Mouse (Mus musculus): Measurements from ENCODE around the gene Prcc. TPM values are rescaled to one million over a fixed set of nuclear protein-coding genes. Genes with fewer than 3 reads are reported as not detected.

The Prcc gene
- 15.5 and 17.2 TPM in 2 replicates for polyA plus RNA-seq (2014; fragmentation: Nextera tagmentation; extraction: Ambion mirVana)

DNA sequence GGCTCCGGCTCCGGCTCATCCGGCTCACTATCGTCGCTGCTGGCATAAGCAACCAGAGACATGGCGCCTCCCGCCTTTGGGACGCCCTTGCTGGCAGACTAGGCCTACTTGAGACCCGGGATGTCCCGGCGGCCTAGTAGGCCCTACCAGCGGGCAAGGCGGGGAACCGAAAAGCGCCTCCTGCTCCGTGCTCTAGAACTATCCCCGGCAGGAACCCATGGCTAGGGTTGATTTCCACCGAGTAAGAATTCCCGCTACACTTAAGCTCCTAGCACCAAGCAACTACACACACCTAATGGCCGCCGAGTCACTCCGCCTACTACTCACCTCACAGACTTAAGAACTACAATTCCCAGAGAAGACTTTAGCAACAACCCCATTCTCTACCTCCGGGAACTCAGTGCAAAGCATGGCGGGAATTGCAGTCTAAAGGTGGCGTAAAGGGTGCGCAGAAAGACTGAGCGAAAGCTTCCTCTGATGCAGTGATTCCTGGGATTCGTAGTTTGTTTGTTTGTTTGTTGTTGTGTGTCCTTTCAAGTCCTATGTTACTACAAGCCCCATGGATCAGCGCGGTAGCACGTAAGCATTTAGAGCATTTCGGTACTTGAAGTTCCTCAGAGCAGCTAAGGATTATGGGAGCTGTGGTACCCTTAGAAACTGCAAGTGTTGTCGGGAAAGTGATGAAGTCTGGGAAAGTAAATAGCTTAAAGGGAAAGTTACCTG lies at the start of gene Prcc:
TSS of gene Prcc (minus strand) at position 328 of the 723 bp plus-strand sequence.
- Histone ChIP-seq H3K9me3 (ENCODE audit: control insufficient read depth, low read length) (0 out of 2 replicates have a peak, but pooled peaks cover 4% of the 10 kb centered on the region), H3K4me3 (replicated peaks; ENCODE audit: low read length) (peak within 1 kb of the TSS; percentile 85), H3K9ac (peak within 1 kb of the TSS; percentile 90), H3K27me3 (ENCODE audit: control insufficient read depth, insufficient read depth, low read length) (no peaks in the 10 kb centered on the region), H3K4me2 (replicated peaks) (peak within 1 kb of the TSS; percentile 67), H3K27ac (peak within 1 kb of the TSS; percentile 87), H3K4me1 (replicated peaks; ENCODE audit: control insufficient read depth, insufficient read depth, low read length) (peaks cover 21% of the 10 kb centered on the region), H3K36me3 (replicated peaks; ENCODE audit: control insufficient read depth, insufficient read depth) (peaks cover 13% of the 10 kb centered on the region)
- peak; percentile 99 for ATAC-seq (ENCODE audit: low FRiP score)
- WGBS = under 1% methylated on average over 33 of the region's 33 CpGs
- peak; percentile 96 for DNase-seq (ENCODE audit: low spot score)

GRCm38 (mm10) chr3:87935201-87935600 lies 49.8 kb upstream of the Prcc start:
- peaks cover 29% of the 10 kb centered on the region for H3K4me1 ChIP-seq (replicated peaks; ENCODE audit: control insufficient read depth, insufficient read depth, low read length)
- peaks cover 80% of the 10 kb centered on the region for H3K36me3 ChIP-seq (replicated peaks; ENCODE audit: control insufficient read depth, insufficient read depth)
- H3K4me3 ChIP-seq (replicated peaks; ENCODE audit: low read length) = no peak overlapping the region
- no peaks in the 10 kb centered on the region for H3K27me3 ChIP-seq (ENCODE audit: control insufficient read depth, insufficient read depth, low read length)
- DNase-seq (ENCODE audit: low spot score) (no peak), ATAC-seq (ENCODE audit: low FRiP score) (peak; percentile 52; the same call in 1 of the 2 replicates)
- H3K9ac ChIP-seq = no peak overlapping the region
- H3K27ac ChIP-seq = no peak overlapping the region
- no peak overlapping the region for H3K4me2 ChIP-seq (replicated peaks)
- H3K9me3 ChIP-seq (ENCODE audit: control insufficient read depth, low read length) = no peaks in the 10 kb centered on the region
- WGBS = 86% methylated on average over 4 of the region's 4 CpGs

DNA sequence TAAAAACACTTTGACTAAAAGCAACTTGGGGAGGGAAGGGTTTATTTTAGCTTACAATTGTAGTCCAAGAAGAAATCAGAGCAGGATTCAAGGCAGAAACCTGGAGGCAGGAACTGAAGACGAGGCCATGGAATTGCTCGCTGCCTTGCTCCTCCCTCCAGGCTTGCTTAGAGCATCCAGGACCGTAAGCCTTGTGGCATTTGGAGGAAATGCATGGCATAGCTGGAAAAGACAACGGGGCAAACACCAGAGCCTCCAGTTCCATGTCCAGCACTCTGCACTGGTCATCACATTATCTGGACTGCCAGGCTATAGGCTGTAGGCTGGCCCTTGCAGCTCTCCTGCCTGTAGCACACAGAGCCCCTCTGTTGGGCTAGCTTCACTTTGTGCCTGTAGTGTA lies 49.1 kb upstream of the Prcc start:
- H3K27me3 ChIP-seq (ENCODE audit: control insufficient read depth, insufficient read depth, low read length) = no peaks in the 10 kb centered on the region
- DNase-seq (ENCODE audit: low spot score) = no peak
- no peak for ATAC-seq (ENCODE audit: low FRiP score)
- peaks cover 29% of the 10 kb centered on the region for H3K4me1 ChIP-seq (replicated peaks; ENCODE audit: control insufficient read depth, insufficient read depth, low read length)
- H3K9me3 ChIP-seq (ENCODE audit: control insufficient read depth, low read length) = no peaks in the 10 kb centered on the region
- no peak overlapping the region for H3K27ac ChIP-seq
- H3K36me3 ChIP-seq (replicated peaks; ENCODE audit: control insufficient read depth, insufficient read depth) = peaks cover 73% of the 10 kb centered on the region
- 78% methylated on average over 4 of the region's 4 CpGs for WGBS
- no peak overlapping the region; the same call in 1 of the 2 replicates for H3K9ac ChIP-seq
- H3K4me3 ChIP-seq (replicated peaks; ENCODE audit: low read length) = no peak overlapping the region
- no peak overlapping the region for H3K4me2 ChIP-seq (replicated peaks)

DNA sequence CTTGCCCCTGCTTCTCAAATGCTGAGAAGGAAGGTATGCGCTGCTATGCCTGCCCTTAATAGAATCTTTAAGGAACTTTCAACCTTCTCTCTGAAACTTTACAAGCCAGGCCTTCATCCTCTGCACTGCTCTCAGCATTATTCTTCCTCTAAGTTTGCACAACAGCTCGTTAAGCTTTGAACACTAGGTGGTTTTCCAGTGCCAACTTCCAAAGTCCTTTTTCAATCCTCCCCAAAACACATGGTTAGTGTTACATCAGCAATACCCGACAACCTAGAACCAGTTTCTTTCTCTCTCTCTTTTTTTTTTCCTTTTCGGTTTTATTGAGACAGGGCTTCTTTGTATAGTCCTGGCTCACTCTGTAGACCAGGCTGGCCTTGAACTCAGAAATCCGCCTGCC lies 48.6 kb upstream of the Prcc start:
- ATAC-seq (ENCODE audit: low FRiP score) (no peak), DNase-seq (ENCODE audit: low spot score) (no peak)
- no peak overlapping the region for H3K4me3 ChIP-seq (replicated peaks; ENCODE audit: low read length)
- H3K9me3 ChIP-seq (ENCODE audit: control insufficient read depth, low read length) = no peaks in the 10 kb centered on the region
- 89% methylated on average over 5 of the region's 5 CpGs for WGBS
- peaks cover 34% of the 10 kb centered on the region for H3K4me1 ChIP-seq (replicated peaks; ENCODE audit: control insufficient read depth, insufficient read depth, low read length)
- H3K9ac ChIP-seq = no peak overlapping the region; the same call in 1 of the 2 replicates
- H3K27me3 ChIP-seq (ENCODE audit: control insufficient read depth, insufficient read depth, low read length) = no peaks in the 10 kb centered on the region
- H3K27ac ChIP-seq = no peak overlapping the region
- H3K4me2 ChIP-seq (replicated peaks) = no peak overlapping the region
- peaks cover 68% of the 10 kb centered on the region for H3K36me3 ChIP-seq (replicated peaks; ENCODE audit: control insufficient read depth, insufficient read depth)

DNA sequence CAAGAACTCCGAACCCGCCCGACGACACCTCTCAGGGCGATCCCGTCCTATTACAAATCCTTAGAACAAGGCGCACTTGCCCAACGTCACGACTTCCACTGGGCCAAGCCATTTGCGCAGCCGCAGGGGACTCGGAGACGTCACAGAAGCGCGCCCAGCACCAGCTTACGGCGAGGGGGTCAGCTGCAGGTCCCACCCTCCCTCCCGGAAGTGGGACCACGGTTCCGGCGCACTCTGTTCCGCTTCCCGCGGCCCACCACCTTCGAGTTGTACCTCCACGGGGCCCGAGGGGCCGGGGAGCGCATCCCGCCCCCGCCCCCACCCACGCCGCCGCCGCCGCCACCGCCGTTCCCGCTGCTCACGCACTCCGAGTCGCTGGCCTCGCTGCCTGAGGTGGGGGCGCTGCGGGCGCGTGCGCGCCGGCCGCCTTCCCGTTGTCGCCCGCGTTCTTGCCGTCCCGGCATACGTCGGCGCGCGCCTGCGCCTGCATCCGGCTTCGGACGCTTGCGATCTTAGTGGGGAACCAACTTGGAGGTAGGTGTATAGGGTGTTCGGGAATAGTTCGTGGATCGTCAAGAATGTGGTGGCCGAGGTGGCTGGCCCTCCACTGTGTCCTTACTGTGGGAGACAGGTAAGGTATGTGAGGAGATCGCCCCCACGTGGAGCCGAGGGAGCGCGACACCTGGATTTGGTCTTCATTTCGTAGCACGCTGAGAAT lies 44.8 kb upstream of the Prcc start, which contains the start of the genes Isg20l2 and Rrnad1:
TSS of gene Isg20l2 (plus strand) at position 237 of the 718 bp plus-strand sequence.
TSS of gene Rrnad1 (minus strand) at position 640 of the 718 bp plus-strand sequence.
- Histone ChIP-seq H3K27me3 (ENCODE audit: control insufficient read depth, insufficient read depth, low read length) (no peaks in the 10 kb centered on the region), H3K36me3 (replicated peaks; ENCODE audit: control insufficient read depth, insufficient read depth) (peaks cover 66% of the 10 kb centered on the region), H3K4me1 (replicated peaks; ENCODE audit: control insufficient read depth, insufficient read depth, low read length) (peaks cover 34% of the 10 kb centered on the region), H3K9me3 (ENCODE audit: control insufficient read depth, low read length) (no peaks in the 10 kb centered on the region), H3K27ac (peak within 1 kb of the TSS; percentile 89), H3K4me2 (replicated peaks) (peak within 1 kb of the TSS; percentile 71), H3K4me3 (replicated peaks; ENCODE audit: low read length) (peak within 1 kb of the TSS; percentile 66), H3K9ac (peak within 1 kb of the TSS; percentile 78)
- peak; percentile 99 for DNase-seq (ENCODE audit: low spot score)
- ATAC-seq (ENCODE audit: low FRiP score) = peak; percentile 97
- WGBS = 0% methylated on average over 68 of the region's 78 CpGs

DNA sequence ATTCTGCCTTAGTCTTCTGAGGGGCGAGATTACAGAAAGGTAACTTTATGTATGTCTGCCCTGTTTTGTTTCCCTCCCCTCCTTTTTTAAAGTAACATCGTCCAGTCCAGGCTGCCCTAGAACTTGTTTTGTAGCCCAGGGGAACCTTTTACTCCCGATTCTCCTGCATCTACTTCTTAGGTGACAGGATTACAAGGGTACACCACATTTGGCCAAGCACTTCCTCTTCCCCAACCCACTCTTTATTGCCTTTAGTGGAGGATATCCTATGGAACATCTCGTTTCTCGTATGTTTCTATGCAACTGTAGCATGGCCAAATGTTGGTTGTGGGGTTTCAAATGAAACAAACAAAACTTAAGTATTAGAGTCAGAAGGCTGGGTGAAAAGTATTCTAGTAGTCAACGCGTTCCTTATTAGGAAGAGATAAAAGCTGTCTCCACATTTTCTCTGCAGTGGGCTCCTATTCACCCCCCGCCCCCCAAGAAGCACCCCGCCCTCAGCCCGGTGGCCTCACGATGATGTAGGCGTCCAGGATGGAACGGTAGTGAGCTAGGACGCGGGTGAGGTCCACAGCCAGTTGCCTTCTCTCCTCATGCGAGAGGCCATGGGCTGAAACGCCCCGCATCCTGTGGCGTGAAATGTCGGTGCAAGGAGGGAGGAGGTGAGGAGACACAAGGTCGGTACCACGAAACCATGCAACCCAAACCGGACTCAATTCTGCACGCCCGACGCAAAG lies 44.1 kb upstream of the Prcc start:
- Histone ChIP-seq H3K4me2 (replicated peaks) (peak overlapping the region; percentile 71), H3K9ac (peak overlapping the region; percentile 78), H3K27me3 (ENCODE audit: control insufficient read depth, insufficient read depth, low read length) (no peaks in the 10 kb centered on the region), H3K36me3 (replicated peaks; ENCODE audit: control insufficient read depth, insufficient read depth) (peaks cover 66% of the 10 kb centered on the region), H3K4me3 (replicated peaks; ENCODE audit: low read length) (peak overlapping the region; percentile 66), H3K4me1 (replicated peaks; ENCODE audit: control insufficient read depth, insufficient read depth, low read length) (peaks cover 30% of the 10 kb centered on the region), H3K9me3 (ENCODE audit: control insufficient read depth, low read length) (no peaks in the 10 kb centered on the region), H3K27ac (peak overlapping the region; percentile 89)
- 10% methylated on average over 26 of the region's 26 CpGs for WGBS
- 0 out of 2 replicates have a peak, but pooled peaks have one; percentile 41 for ATAC-seq (ENCODE audit: low FRiP score)
- no peak for DNase-seq (ENCODE audit: low spot score)

GRCm38 (mm10) chr3:87927452-87927851 lies 42.0 kb upstream of the Prcc start:
- no peak overlapping the region for H3K9ac ChIP-seq
- no peaks in the 10 kb centered on the region for H3K27me3 ChIP-seq (ENCODE audit: control insufficient read depth, insufficient read depth, low read length)
- no peak overlapping the region for H3K27ac ChIP-seq
- H3K36me3 ChIP-seq (replicated peaks; ENCODE audit: control insufficient read depth, insufficient read depth) = peaks cover 69% of the 10 kb centered on the region
- H3K4me2 ChIP-seq (replicated peaks) = no peak overlapping the region
- no peak for ATAC-seq (ENCODE audit: low FRiP score)
- no peaks in the 10 kb centered on the region for H3K9me3 ChIP-seq (ENCODE audit: control insufficient read depth, low read length)
- no peak overlapping the region for H3K4me3 ChIP-seq (replicated peaks; ENCODE audit: low read length)
- peaks cover 23% of the 10 kb centered on the region for H3K4me1 ChIP-seq (replicated peaks; ENCODE audit: control insufficient read depth, insufficient read depth, low read length)
- 94% methylated on average over 5 of the region's 5 CpGs for WGBS
- no peak for DNase-seq (ENCODE audit: low spot score)

GRCm38 (mm10) chr3:87924996-87925395 lies 39.6 kb upstream of the Prcc start:
- no peak overlapping the region for H3K27ac ChIP-seq
- ATAC-seq (ENCODE audit: low FRiP score) = no peak
- no peak for DNase-seq (ENCODE audit: low spot score)
- no peak overlapping the region for H3K4me3 ChIP-seq (replicated peaks; ENCODE audit: low read length)
- H3K4me2 ChIP-seq (replicated peaks) = no peak overlapping the region
- no peak overlapping the region for H3K9ac ChIP-seq
- no peaks in the 10 kb centered on the region for H3K27me3 ChIP-seq (ENCODE audit: control insufficient read depth, insufficient read depth, low read length)
- WGBS = 91% methylated on average over 7 of the region's 7 CpGs
- H3K9me3 ChIP-seq (ENCODE audit: control insufficient read depth, low read length) = no peaks in the 10 kb centered on the region
- peaks cover 10% of the 10 kb centered on the region for H3K4me1 ChIP-seq (replicated peaks; ENCODE audit: control insufficient read depth, insufficient read depth, low read length)
- H3K36me3 ChIP-seq (replicated peaks; ENCODE audit: control insufficient read depth, insufficient read depth) = peaks cover 65% of the 10 kb centered on the region

Data from hindbrain, embryonic 14.5 days (tissue).